Mouse (Mus musculus) olfactory bulb, adult 2 months (tissue): Measurements from ENCODE around the gene Flvcr1.

ENCODE experiments used
- CTCF ChIP-seq: fragments of 200-500 bp; IDR thresholded peaks from 2 replicates; pipeline ENCODE4 v1.5.1; 2012; ENCODE audit warnings: low read depth, mild to moderate bottlenecking, low read length, moderate library complexity; ENCODE audit not compliant: insufficient read depth
- POLR2A ChIP-seq: fragments of 200-500 bp; IDR thresholded peaks from 2 replicates; pipeline ENCODE4 v1.6.1; 2012; ENCODE audit warnings: mild to moderate bottlenecking, low read depth, low read length, moderate library complexity; ENCODE audit not compliant: insufficient read depth

DNA sequence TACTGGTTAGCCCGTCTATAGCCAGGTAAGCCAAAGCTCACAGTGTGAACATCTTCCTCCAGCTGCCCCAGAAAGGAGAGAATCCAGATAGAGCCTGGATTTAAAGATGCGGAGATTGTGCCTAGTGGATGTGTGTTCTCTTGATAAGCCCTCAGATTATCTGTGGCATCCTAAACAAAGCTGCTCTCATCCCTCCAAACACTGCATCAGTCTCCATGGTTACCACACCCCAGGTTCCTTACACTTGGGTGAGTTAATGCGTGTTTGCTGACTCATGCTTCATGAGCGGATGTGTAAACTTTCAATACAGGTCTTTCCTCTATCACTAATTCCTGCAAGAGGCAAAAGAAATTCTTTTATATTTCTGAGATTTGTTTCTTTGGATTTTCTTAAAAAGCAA lies 9.7 kb upstream of the Flvcr1 start:
- TF ChIP-seq CTCF (no peak), POLR2A (no peak)
